9 mouse cellular contexts compared by ENCODE assay signal in the genomic region with DNA sequence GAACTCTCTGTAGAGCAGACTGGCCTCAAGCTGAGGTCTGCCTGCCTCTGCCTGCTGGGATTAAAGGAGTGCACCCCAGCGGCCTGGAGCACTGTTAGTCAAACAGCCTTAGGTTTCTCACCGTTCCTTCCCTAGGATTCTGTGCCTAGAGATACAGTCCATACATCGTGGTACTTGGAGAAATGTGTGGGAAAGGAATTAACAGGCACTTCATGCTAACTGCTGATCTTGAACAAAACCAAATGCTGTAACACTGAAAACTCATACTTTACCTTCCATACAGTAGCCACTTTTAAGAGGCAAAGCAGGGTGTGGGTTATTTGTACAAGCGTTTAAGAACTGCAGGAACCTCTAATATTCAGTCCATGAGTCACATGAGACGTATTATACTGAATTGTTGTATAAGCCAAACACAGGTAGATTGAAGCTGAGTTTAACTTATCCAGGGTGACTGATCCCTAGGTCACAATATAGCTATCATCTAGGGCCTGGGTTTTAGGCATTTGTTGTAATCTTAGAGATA. TPM values are rescaled to one million over a fixed set of nuclear protein-coding genes. Genes with fewer than 3 reads are reported as not detected.
DNase-seq lines count a peak whose midpoint lies in the region; ATAC-seq and TF ChIP-seq lines count a peak whose summit lies in the region.
"Had no signal": no experiment of that assay in that cellular context is flagged by ENCODE, and none has a peak within 500 bp of the region (broad histone marks: within the 10 kb centered on the region; RNA-seq: fewer than 3 reads in every experiment).

No protein-coding gene starts in this region.

- H3K9ac ChIP-seq in forebrain, embryonic 11.5 days (ENCODE audit: low read length): peak overlapping the region; percentile 44
- H3K9ac ChIP-seq in limb, embryonic 14.5 days (ENCODE audit: low read depth, low read length, severe bottlenecking): peak overlapping the region; percentile 94; the same call in 1 of the 2 replicates
- H3K9ac ChIP-seq in stomach, embryonic 15.5 days: no peak overlapping the region

- no peak overlapping the region for H3K27ac ChIP-seq in forebrain, embryonic 11.5 days (ENCODE audit: low read depth, low read length)
- no peak overlapping the region for H3K27ac ChIP-seq in limb, embryonic 14.5 days (replicated peaks; ENCODE audit: low read depth, low read length)
- peak overlapping the region; percentile 96 for H3K27ac ChIP-seq in stomach, embryonic 15.5 days

- H3K9me3 ChIP-seq in megakaryocyte, embryonic 14.5 days: no peaks in the 10 kb centered on the region
- H3K9me3 ChIP-seq in forebrain, embryonic 11.5 days (ENCODE audit: control insufficient read depth, low read length): no peaks in the 10 kb centered on the region
- no peaks in the 10 kb centered on the region for H3K9me3 ChIP-seq in limb, embryonic 14.5 days (ENCODE audit: control insufficient read depth, low read length)
- no peaks in the 10 kb centered on the region for H3K9me3 ChIP-seq in stomach, embryonic 15.5 days

- peak overlapping the region; percentile 95 for H3K4me3 ChIP-seq in megakaryocyte, embryonic 14.5 days (replicated peaks)
- peak overlapping the region; percentile 82 for H3K4me3 ChIP-seq in forebrain, embryonic 11.5 days (ENCODE audit: low read depth, low read length)
- H3K4me3 ChIP-seq in limb, embryonic 14.5 days (replicated peaks; ENCODE audit: low read length): peak overlapping the region; percentile 93
- peak overlapping the region; percentile 94 for H3K4me3 ChIP-seq in stomach, embryonic 15.5 days (replicated peaks)

- peak overlapping the region; percentile 75 for H3K4me2 ChIP-seq in forebrain, embryonic 11.5 days (ENCODE audit: low read depth, low read length, severe bottlenecking)
- H3K4me2 ChIP-seq in limb, embryonic 14.5 days (replicated peaks; ENCODE audit: low read depth, low read length, severe bottlenecking): peak overlapping the region; percentile 79
- peak overlapping the region; percentile 71 for H3K4me2 ChIP-seq in stomach, embryonic 15.5 days

- ATAC-seq in megakaryocyte, adult 5-6 weeks (ENCODE audit: poor library complexity, severe bottlenecking): no peak
- ATAC-seq in forebrain, embryonic 11.5 days (replicated peaks; ENCODE audit: low FRiP score): no peak
- no peak for ATAC-seq in limb, embryonic 14.5 days (ENCODE audit: low FRiP score, low read depth)
- ATAC-seq in stomach, embryonic 15.5 days (ENCODE audit: insufficient read depth, low FRiP score, low read depth): no peak
- no peak for ATAC-seq in cerebellum, adult (ENCODE audit: insufficient number of reproducible peaks, low FRiP score, low TSS enrichment)

- no peak for DNase-seq in forebrain, embryonic 11.5 days (ENCODE audit: low spot score)
- DNase-seq in limb, embryonic 14.5 days (ENCODE audit: low spot score): no peak
- no peak for DNase-seq in adrenal gland, postnatal 14 days
- no peak for DNase-seq in gastrocnemius, postnatal 4 days (ENCODE audit: low spot score in 2 of 2)
- DNase-seq: right cerebral cortex, postnatal 25 days had no signal

- H3K27me3 ChIP-seq in megakaryocyte, embryonic 14.5 days (replicated peaks): no peaks in the 10 kb centered on the region
- no peaks in the 10 kb centered on the region for H3K27me3 ChIP-seq in forebrain, embryonic 11.5 days (ENCODE audit: control insufficient read depth, insufficient read depth, low read length)
- no peaks in the 10 kb centered on the region for H3K27me3 ChIP-seq in limb, embryonic 14.5 days (ENCODE audit: control insufficient read depth, insufficient read depth, low read length)
- no peaks in the 10 kb centered on the region for H3K27me3 ChIP-seq in stomach, embryonic 15.5 days (replicated peaks)

- H3K4me1 ChIP-seq in megakaryocyte, embryonic 14.5 days: peaks cover 46% of the 10 kb centered on the region
- H3K4me1 ChIP-seq in forebrain, embryonic 11.5 days (replicated peaks; ENCODE audit: control insufficient read depth, insufficient read depth, low read length): peaks cover 14% of the 10 kb centered on the region
- H3K4me1 ChIP-seq in limb, embryonic 14.5 days (ENCODE audit: control insufficient read depth, insufficient read depth, low read length): peaks cover 16% of the 10 kb centered on the region
- peaks cover 14% of the 10 kb centered on the region; the same call in 1 of the 2 replicates for H3K4me1 ChIP-seq in stomach, embryonic 15.5 days

- peaks cover 53% of the 10 kb centered on the region for H3K36me3 ChIP-seq in megakaryocyte, embryonic 14.5 days (replicated peaks; ENCODE audit: low read length)
- peaks cover 8% of the 10 kb centered on the region for H3K36me3 ChIP-seq in forebrain, embryonic 11.5 days (ENCODE audit: control insufficient read depth, insufficient read depth, low read length)
- H3K36me3 ChIP-seq in limb, embryonic 14.5 days (ENCODE audit: control insufficient read depth, insufficient read depth, low read length): peaks cover 30% of the 10 kb centered on the region
- H3K36me3 ChIP-seq in stomach, embryonic 15.5 days: peaks cover 10% of the 10 kb centered on the region

- 72% methylated on average over 5 of the region's 5 CpGs for WGBS in forebrain, embryonic 11.5 days
- 43% methylated on average over 5 of the region's 5 CpGs for WGBS in limb, embryonic 14.5 days
- 30% methylated on average over 5 of the region's 5 CpGs for WGBS in stomach, embryonic 15.5 days

- TF ChIP-seq POLR2A in limb, embryonic 14.5 days (IDR thresholded peaks at IDR 0.05; ENCODE audit: borderline replicate concordance, extremely low read depth, insufficient read depth, insufficient read length): no peak

RNA-seq across cellular contexts. Expression of gene Gng5, which starts 2.1 kb away (rescaled TPM):
- polyA plus RNA-seq in megakaryocyte, embryonic 14.5 days (2012; ENCODE audit: insufficient read depth, low replicate concordance): 162 and 413 TPM in 2 replicates
- total RNA-seq in megakaryocyte, adult 5-6 weeks (2015): 436 and 445 TPM in 2 replicates
- total RNA-seq in megakaryocyte, adult 5-6 weeks (2017): 196 and 210 TPM in 2 replicates
- 977 and 1,050 TPM in 2 replicates for polyA plus RNA-seq in forebrain, embryonic 11.5 days (2014; fragmentation: Nextera tagmentation; extraction: Ambion mirVana)
- 339 and 385 TPM in 2 replicates for polyA plus RNA-seq in limb, embryonic 14.5 days (2012; rRNA removed)
- polyA plus RNA-seq in limb, embryonic 14.5 days (2014; fragmentation: Nextera tagmentation; extraction: Ambion mirVana): 839 and 880 TPM in 2 replicates
- 992 and 1,078 TPM in 2 replicates for polyA plus RNA-seq in stomach, embryonic 15.5 days (2015; fragmentation: Nextera tagmentation; extraction: Ambion mirVana)
- 286 and 296 TPM in 2 replicates for total RNA-seq in adrenal gland, postnatal 14 days (2021)
- total RNA-seq in gastrocnemius, postnatal 4 days (2021): 100 to 1,000 TPM; 238 to 270 TPM

RNA-seq across cellular contexts. Expression of gene Spata1, which starts 2.1 kb away (rescaled TPM):
- 0.56 and 0.61 TPM in 2 replicates for polyA plus RNA-seq in megakaryocyte, embryonic 14.5 days (2012; ENCODE audit: insufficient read depth, low replicate concordance)
- total RNA-seq in megakaryocyte, adult 5-6 weeks (2015): 6.8 and 12.8 TPM in 2 replicates
- total RNA-seq in megakaryocyte, adult 5-6 weeks (2017): 6.3 and 16.1 TPM in 2 replicates
- 5.9 and 7.5 TPM in 2 replicates for polyA plus RNA-seq in forebrain, embryonic 11.5 days (2014; fragmentation: Nextera tagmentation; extraction: Ambion mirVana)
- 8.2 and 13.8 TPM in 2 replicates for polyA plus RNA-seq in limb, embryonic 14.5 days (2012; rRNA removed)
- polyA plus RNA-seq in limb, embryonic 14.5 days (2014; fragmentation: Nextera tagmentation; extraction: Ambion mirVana): 6.4 and 7.0 TPM in 2 replicates
- 4.2 and 5.4 TPM in 2 replicates for polyA plus RNA-seq in stomach, embryonic 15.5 days (2015; fragmentation: Nextera tagmentation; extraction: Ambion mirVana)
- total RNA-seq in adrenal gland, postnatal 14 days (2021): 2.4 and 3.4 TPM in 2 replicates
- total RNA-seq in gastrocnemius, postnatal 4 days (2021): 1 to 10 TPM; 3.3 to 3.5 TPM

RNA-seq across cellular contexts. Expression of gene Rpf1, which starts 19.6 kb away (rescaled TPM):
- polyA plus RNA-seq in megakaryocyte, embryonic 14.5 days (2012; ENCODE audit: insufficient read depth, low replicate concordance): 6.6 and 9.7 TPM in 2 replicates
- total RNA-seq in megakaryocyte, adult 5-6 weeks (2015): 61.3 and 64.3 TPM in 2 replicates
- total RNA-seq in megakaryocyte, adult 5-6 weeks (2017): 70.0 and 70.2 TPM in 2 replicates
- 70.0 and 72.8 TPM in 2 replicates for polyA plus RNA-seq in forebrain, embryonic 11.5 days (2014; fragmentation: Nextera tagmentation; extraction: Ambion mirVana)
- polyA plus RNA-seq in limb, embryonic 14.5 days (2012; rRNA removed): 27.3 and 41.5 TPM in 2 replicates
- 46.2 and 47.5 TPM in 2 replicates for polyA plus RNA-seq in limb, embryonic 14.5 days (2014; fragmentation: Nextera tagmentation; extraction: Ambion mirVana)
- polyA plus RNA-seq in stomach, embryonic 15.5 days (2015; fragmentation: Nextera tagmentation; extraction: Ambion mirVana): 49.7 and 51.6 TPM in 2 replicates
- total RNA-seq in adrenal gland, postnatal 14 days (2021): 29.9 and 37.0 TPM in 2 replicates
- 10 to 100 TPM; 16.8 to 25.5 TPM for total RNA-seq in gastrocnemius, postnatal 4 days (2021)

RNA-seq across cellular contexts. Expression of gene Ctbs, which starts 52.1 kb away (rescaled TPM):
- polyA plus RNA-seq in megakaryocyte, embryonic 14.5 days (2012; ENCODE audit: insufficient read depth, low replicate concordance): 5.9 and 21.7 TPM in 2 replicates
- 27.2 and 37.1 TPM in 2 replicates for total RNA-seq in megakaryocyte, adult 5-6 weeks (2015)
- 25.0 and 26.0 TPM in 2 replicates for total RNA-seq in megakaryocyte, adult 5-6 weeks (2017)
- 5.7 and 6.0 TPM in 2 replicates for polyA plus RNA-seq in forebrain, embryonic 11.5 days (2014; fragmentation: Nextera tagmentation; extraction: Ambion mirVana)
- polyA plus RNA-seq in limb, embryonic 14.5 days (2012; rRNA removed): 5.2 and 5.4 TPM in 2 replicates
- 8.8 and 9.3 TPM in 2 replicates for polyA plus RNA-seq in limb, embryonic 14.5 days (2014; fragmentation: Nextera tagmentation; extraction: Ambion mirVana)
- 10.9 and 11.3 TPM in 2 replicates for polyA plus RNA-seq in stomach, embryonic 15.5 days (2015; fragmentation: Nextera tagmentation; extraction: Ambion mirVana)
- 9.6 and 9.8 TPM in 2 replicates for total RNA-seq in adrenal gland, postnatal 14 days (2021)
- 1 to 10 TPM; 7.9 to 8.6 TPM for total RNA-seq in gastrocnemius, postnatal 4 days (2021)
